In the genomic region with DNA sequence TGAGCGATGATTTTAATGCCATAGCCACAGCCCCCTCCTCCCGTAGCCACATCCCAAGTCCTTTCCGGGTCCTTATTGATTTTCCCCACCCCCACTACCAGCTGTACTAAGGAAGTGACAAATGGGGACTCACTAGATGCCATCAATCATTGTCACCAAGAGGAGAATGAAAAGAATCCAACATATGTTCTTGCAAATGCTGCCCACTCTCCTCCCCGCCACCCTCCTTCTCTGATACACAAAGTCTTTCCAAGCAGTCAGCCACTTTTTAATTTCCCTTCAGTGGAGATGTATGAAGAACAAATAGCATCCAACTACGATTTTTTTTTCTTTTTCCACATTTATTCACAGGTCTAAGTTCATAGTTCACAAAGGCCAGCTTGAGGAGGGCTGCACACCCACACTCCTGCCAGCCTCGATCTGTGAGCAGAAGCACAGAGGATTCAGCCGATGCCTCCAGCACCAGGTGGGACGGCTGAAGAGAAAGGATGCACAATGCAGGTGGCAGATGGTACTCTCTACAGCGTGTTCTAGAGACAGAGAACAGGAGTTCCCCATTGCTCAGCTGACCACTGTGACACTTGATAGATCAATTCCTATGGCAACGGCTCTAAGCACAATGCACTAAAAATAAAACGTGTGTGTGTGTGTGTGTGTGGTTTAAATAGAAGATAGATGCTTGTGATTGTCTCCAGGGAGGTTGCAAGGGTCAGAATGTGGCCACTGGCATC, we compare ENCODE assay signal across 11 mouse cellular contexts.
A peak's percentile ranks its signal among the peaks of the same experiment; 100 is the strongest.
DNase-seq lines count a peak whose midpoint lies in the region; ATAC-seq lines count a peak whose summit lies in the region.
"Had no signal": no experiment of that assay in that cellular context is flagged by ENCODE, and none has a peak within 500 bp of the region (broad histone marks: within the 10 kb centered on the region; RNA-seq: fewer than 3 reads in every experiment).

No protein-coding gene starts in this region.

- no peak overlapping the region for H3K27ac ChIP-seq in forebrain, embryonic 16.5 days (ENCODE audit: low read length)
- H3K27ac ChIP-seq: limb, embryonic 15.5 days; macrophage had no signal

- no peaks in the 10 kb centered on the region for H3K36me3 ChIP-seq in forebrain, embryonic 16.5 days (ENCODE audit: control insufficient read depth, insufficient read depth)
- H3K36me3 ChIP-seq: limb, embryonic 15.5 days had no signal

- peaks cover 9% of the 10 kb centered on the region for H3K4me1 ChIP-seq in forebrain, embryonic 16.5 days (replicated peaks; ENCODE audit: control insufficient read depth, insufficient read depth, low read length)

- no peaks in the 10 kb centered on the region for H3K9me3 ChIP-seq in forebrain, embryonic 16.5 days (ENCODE audit: control insufficient read depth, low read length)
- H3K9me3 ChIP-seq: limb, embryonic 15.5 days had no signal

- H3K4me2 ChIP-seq in forebrain, embryonic 16.5 days (ENCODE audit: low read length) = no peak overlapping the region
- H3K4me2 ChIP-seq: limb, embryonic 15.5 days had no signal

- no peaks in the 10 kb centered on the region for H3K27me3 ChIP-seq in forebrain, embryonic 16.5 days (replicated peaks; ENCODE audit: control insufficient read depth, insufficient read depth, low read length)

- H3K4me3 ChIP-seq in forebrain, embryonic 16.5 days (replicated peaks; ENCODE audit: low read length) = no peak overlapping the region
- H3K4me3 ChIP-seq: limb, embryonic 15.5 days had no signal

- ATAC-seq in forebrain, embryonic 16.5 days = peak; percentile 45
- no peak for ATAC-seq in megakaryocyte, adult 5-6 weeks (ENCODE audit: poor library complexity, severe bottlenecking)

- 45% methylated on average over 11 of the region's 11 CpGs for WGBS in forebrain, embryonic 16.5 days

- peak; percentile 60 for DNase-seq in cerebellum, adult 11-12 months
- DNase-seq in cerebellum, adult 9-11 months = peak; percentile 49
- peak; percentile 53 to 61 for DNase-seq in layer of hippocampus, postnatal 36 days
- no peak for DNase-seq in kidney, postnatal 25 days
- no peak for DNase-seq in gastrocnemius, adult 8-10 months (ENCODE audit: low spot score in 2 of 2)
- DNase-seq: heart, postnatal 10 days; kidney, postnatal 10 days had no signal

- H3K9ac ChIP-seq in forebrain, embryonic 16.5 days (replicated peaks; ENCODE audit: low read depth, low read length) = no peak overlapping the region
- H3K9ac ChIP-seq: limb, embryonic 15.5 days had no signal

Comparison
In these comparisons a context has a peak if more than half of its experiments do, and no peak if none do; other contexts are left out.
1. DNase-seq: peak in cerebellum, adult 11-12 months (single experiment), cerebellum, adult 9-11 months (single experiment) and layer of hippocampus, postnatal 36 days (2 of 2); none in kidney, postnatal 25 days (0 of 2) and gastrocnemius, adult 8-10 months (0 of 2).